Mouse (Mus musculus) C2C12 (cell line): ENCODE measurements at regions not wholly inside any gene's neighbourhood (a gene's known extent, or its start where the extent isn't known, plus 50 kb on each side); places are given as distances from the start of the nearest gene placed in this dataset.
A peak's percentile ranks its signal among the peaks of the same experiment; 100 is the strongest.

ENCODE experiments used
- H3K27me3 ChIP-seq: one replicate; pipeline ENCODE4 v1.6.1; 2011; ENCODE audit not compliant: control insufficient read depth, insufficient read depth, insufficient read length
- H3K36me3 ChIP-seq: one replicate; pipeline ENCODE4 v1.6.1; 2011; ENCODE audit not compliant: control insufficient read depth, insufficient read depth
- H3K4me3 ChIP-seq: one replicate; pipeline ENCODE4 v1.5.1; 2011; ENCODE audit warnings: mild to moderate bottlenecking, control low read depth; ENCODE audit not compliant: poor library complexity, insufficient read depth, severe bottlenecking
- H3K79me2 ChIP-seq: one replicate; pipeline ENCODE4 v1.6.1; 2011; ENCODE audit not compliant: control insufficient read depth, insufficient read depth
- H3K79me3 ChIP-seq: one replicate; pipeline ENCODE4 v1.6.1; 2011; ENCODE audit warnings: low read depth, control low read depth
- H3ac ChIP-seq: one replicate; pipeline ENCODE3; 2011; ENCODE audit warnings: low read depth; ENCODE audit not compliant: control insufficient read depth, insufficient read length
- CEBPB ChIP-seq: IDR thresholded peaks from one replicate; pipeline ENCODE4 v1.6.1; 2011; ENCODE audit warnings: low read depth, mild to moderate bottlenecking, control low read depth, moderate library complexity
- CTCF ChIP-seq: IDR thresholded peaks from one replicate; pipeline ENCODE4 v1.5.1; 2011; ENCODE audit not compliant: control insufficient read depth, insufficient read depth, insufficient read length
- FOSL1 ChIP-seq: IDR thresholded peaks from one replicate; pipeline ENCODE4 v1.8.0; 2011; ENCODE audit warnings: mild to moderate bottlenecking, low read length; ENCODE audit not compliant: poor library complexity, insufficient read depth, severe bottlenecking
- MAX ChIP-seq: IDR thresholded peaks from one replicate; pipeline ENCODE4 v1.6.1; 2011; ENCODE audit warnings: mild to moderate bottlenecking, control low read depth
- MYOD1 ChIP-seq: IDR thresholded peaks from one replicate; pipeline ENCODE4 v1.6.1; 2011; ENCODE audit warnings: low read depth; ENCODE audit not compliant: control insufficient read depth, insufficient read length
- MYOG ChIP-seq: IDR thresholded peaks from one replicate; pipeline ENCODE4 v1.6.1; 2011; ENCODE audit not compliant: control insufficient read depth, insufficient read length; ENCODE audit errors: extremely low read depth
- USF1 ChIP-seq: IDR thresholded peaks from one replicate; pipeline ENCODE4 v1.6.1; 2011; ENCODE audit warnings: low read depth, mild to moderate bottlenecking, control low read depth, moderate library complexity

DNA sequence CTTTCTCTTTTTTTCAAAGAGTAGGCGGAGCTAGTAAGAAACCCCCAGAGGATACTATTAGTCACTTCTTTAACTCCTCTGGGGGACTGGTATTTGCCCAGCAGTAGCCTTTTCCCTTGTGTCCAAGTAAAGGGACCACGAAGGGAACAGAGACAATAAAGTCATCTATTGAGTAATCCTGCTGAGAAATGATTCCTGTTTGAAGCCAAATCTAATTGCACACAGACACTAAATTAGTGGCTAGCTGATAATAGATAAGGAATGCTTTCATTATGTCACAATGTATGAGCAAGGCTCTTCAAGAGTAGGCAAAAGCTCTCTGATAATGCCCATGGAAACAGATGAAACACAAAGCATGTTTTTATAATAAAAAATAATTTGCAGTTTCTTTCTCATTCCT lies 201.9 kb upstream of the Gm21897 start:
- TF ChIP-seq CEBPB = peak; percentile 87
- no peak for TF ChIP-seq USF1
- no peaks in the 10 kb centered on the region for H3K79me3 ChIP-seq
- no peaks in the 10 kb centered on the region for H3K27me3 ChIP-seq
- no peak overlapping the region for H3ac ChIP-seq
- no peaks in the 10 kb centered on the region for H3K36me3 ChIP-seq
- no peak overlapping the region for H3K4me3 ChIP-seq
- no peaks in the 10 kb centered on the region for H3K79me2 ChIP-seq

GRCm38 (mm10) chr16:15119799-15120198 lies 197.5 kb upstream of the Gm21897 start:
- no peak overlapping the region for H3K4me3 ChIP-seq
- no peaks in the 10 kb centered on the region for H3K79me3 ChIP-seq
- H3ac ChIP-seq = no peak overlapping the region
- no peaks in the 10 kb centered on the region for H3K79me2 ChIP-seq
- H3K27me3 ChIP-seq = no peaks in the 10 kb centered on the region
- H3K36me3 ChIP-seq = no peaks in the 10 kb centered on the region
- TF ChIP-seq CTCF (no peak), MYOD1 (no peak), MAX (no peak), CEBPB (no peak), USF1 (no peak)

DNA sequence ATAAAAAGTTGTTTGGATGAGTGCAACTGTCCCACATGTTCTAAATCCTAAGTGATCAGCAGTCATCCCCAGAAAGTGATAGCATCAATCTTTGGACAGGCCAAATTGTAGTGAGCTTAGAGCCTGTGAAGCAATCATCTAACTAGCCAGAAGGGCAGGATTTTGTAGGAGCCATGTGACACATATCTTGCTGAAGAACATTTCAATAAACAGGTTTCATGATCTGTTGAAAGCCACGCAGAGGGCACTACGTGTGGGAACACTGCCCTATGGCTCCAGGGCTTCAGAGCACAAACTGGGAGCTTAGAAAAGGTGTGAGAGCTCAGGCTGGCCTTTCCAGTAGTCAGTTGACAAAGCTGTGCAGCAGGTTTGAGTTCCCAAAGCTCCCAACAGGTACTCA lies 188.3 kb upstream of the Gm21897 start:
- Histone ChIP-seq H3K4me3 (no peak overlapping the region), H3K79me2 (no peaks in the 10 kb centered on the region), H3K36me3 (no peaks in the 10 kb centered on the region), H3K79me3 (no peaks in the 10 kb centered on the region), H3K27me3 (no peaks in the 10 kb centered on the region), H3ac (no peak overlapping the region)
- TF ChIP-seq MAX (no peak), CEBPB (no peak), MYOD1 (no peak), FOSL1 (no peak), MYOG (no peak), USF1 (no peak), CTCF (no peak)

DNA sequence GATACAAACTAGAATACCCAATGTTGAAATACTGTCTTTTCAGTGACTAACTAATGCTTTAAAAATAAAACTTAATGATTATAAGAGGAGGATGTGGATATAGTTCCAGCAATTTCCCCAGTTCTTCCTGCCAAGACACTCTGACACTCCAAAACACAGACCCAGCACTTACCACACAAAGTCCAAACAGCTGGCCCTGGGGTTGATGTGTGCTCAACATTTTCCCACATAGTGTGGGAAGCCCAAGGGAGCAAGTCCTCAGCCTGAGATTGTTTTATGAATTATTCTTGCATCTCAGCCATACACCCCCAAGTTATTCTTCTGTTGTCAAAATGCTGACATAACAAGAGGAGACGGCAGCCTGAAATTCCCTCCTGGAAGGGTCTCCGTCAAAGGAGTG lies 187.5 kb upstream of the Gm21897 start:
- no peak for TF ChIP-seq USF1
- no peak for TF ChIP-seq CEBPB
- no peak for TF ChIP-seq MYOD1
- TF ChIP-seq CTCF = no peak
- no peak for TF ChIP-seq MAX
- TF ChIP-seq MYOG = no peak
- no peak for TF ChIP-seq FOSL1

DNA sequence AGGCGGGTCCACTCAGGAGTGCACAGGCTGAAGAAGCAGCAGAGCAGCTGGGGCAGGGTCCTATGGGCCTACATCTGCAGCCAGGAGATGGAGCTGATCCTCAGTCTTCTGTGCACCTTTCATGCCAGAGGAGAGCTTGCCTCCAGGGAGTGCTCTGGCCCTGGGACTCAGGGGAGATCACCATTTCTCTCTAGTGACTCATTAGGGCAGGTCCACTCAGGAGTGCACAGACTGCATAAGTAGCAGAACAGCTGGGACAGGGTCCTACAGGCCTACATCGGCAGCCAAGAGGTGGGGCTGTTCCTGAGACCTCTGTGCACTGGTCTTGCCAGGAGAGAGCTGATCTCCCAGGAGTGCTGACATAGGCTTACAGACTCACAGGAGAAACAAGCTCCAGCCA lies 159.4 kb upstream of the Gm21897 start:
- TF ChIP-seq CTCF (no peak), MYOD1 (no peak), FOSL1 (no peak), USF1 (no peak), CEBPB (no peak), MAX (no peak), MYOG (no peak)
- H3K4me3 ChIP-seq = no peak overlapping the region
- no peaks in the 10 kb centered on the region for H3K27me3 ChIP-seq
- H3K36me3 ChIP-seq = no peaks in the 10 kb centered on the region
- no peaks in the 10 kb centered on the region for H3K79me3 ChIP-seq
- no peak overlapping the region for H3ac ChIP-seq
- H3K79me2 ChIP-seq = no peaks in the 10 kb centered on the region

More for the DNA sequence above, 187.5 kb upstream of the Gm21897 start:
- Histone ChIP-seq H3K79me2 (no peaks in the 10 kb centered on the region), H3K79me3 (no peaks in the 10 kb centered on the region), H3K27me3 (no peaks in the 10 kb centered on the region), H3K36me3 (no peaks in the 10 kb centered on the region), H3K4me3 (no peak overlapping the region), H3ac (no peak overlapping the region)

DNA sequence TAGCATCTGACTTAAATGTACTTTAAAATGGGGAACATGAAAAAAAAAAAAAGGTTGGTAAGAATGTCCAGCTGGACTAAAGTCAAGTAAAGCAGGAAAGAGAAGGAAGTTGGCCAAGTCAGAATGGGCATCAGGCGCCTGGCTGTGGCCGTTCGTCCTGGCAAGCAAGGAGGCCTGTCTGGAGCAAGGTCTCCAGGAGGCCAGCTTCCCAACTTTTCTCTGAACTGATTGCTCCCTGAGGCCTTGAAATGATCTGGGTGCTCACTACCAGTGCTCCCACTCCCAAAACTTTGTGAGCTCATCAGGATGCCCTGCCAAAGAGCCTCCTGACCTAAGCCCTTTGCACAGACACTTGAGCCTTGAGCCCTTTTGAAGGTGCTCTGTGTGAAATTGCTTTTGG lies 141.7 kb upstream of the Gm21897 start:
- H3K27me3 ChIP-seq = no peaks in the 10 kb centered on the region
- no peaks in the 10 kb centered on the region for H3K36me3 ChIP-seq
- no peak overlapping the region for H3ac ChIP-seq
- H3K4me3 ChIP-seq = no peak overlapping the region
- no peaks in the 10 kb centered on the region for H3K79me2 ChIP-seq
- no peaks in the 10 kb centered on the region for H3K79me3 ChIP-seq
- TF ChIP-seq FOSL1 = no peak
- no peak for TF ChIP-seq CEBPB
- TF ChIP-seq MYOD1 = no peak
- TF ChIP-seq MYOG = no peak
- TF ChIP-seq MAX = no peak
- no peak for TF ChIP-seq CTCF
- no peak for TF ChIP-seq USF1
